Mouse (Mus musculus) retina, embryonic 14.5 days (tissue): Measurements from ENCODE around the gene Nfatc2.
A peak's percentile ranks its signal among the peaks of the same experiment; 100 is the strongest.

Source experiments
- DNase-seq: peaks from one replicate; pipeline ENCODE4 v3.0.0-alpha.2; 2015; ENCODE audit warnings: low spot score

The Nfatc2 gene

DNA sequence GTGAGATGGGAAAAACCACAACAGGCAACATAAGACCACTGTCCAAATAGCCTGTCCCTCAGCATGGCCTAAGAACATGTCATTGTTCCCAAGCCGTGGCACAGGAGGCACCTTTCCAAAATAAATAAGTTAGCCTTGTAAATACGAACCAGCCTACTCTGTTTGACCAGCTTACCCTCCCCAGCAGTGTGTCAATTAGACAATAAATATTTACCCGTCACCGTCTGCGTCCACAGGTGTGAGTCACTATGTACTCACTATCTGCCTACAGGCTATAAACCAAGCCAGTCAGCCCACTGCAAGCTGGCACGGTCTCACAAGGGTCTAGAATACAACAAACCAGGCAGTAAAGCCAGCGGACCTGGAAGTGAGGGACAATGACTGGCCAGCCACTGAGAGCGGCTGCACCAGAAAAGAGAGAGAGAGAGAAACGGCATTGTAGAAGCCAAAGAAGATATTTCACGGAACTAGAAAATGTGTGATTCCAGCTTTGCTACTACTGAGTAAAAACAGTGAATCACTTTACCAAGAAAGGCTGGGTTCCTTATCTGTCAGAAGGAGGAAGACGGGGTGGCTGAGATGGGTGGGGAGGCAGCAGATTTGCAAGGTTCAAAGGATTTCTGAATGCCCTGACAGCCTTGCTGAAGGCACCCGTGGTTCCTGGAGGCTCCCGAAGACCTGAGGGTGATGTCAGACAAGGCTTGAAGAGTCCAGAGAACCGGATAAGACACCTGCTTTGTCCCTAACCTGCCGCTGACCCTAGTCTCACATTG, 69.2 kb downstream of the Nfatc2 start:
- DNase-seq, result no peak

GRCm38 (mm10) chr2:168528551-168528950, 72.9 kb downstream of the Nfatc2 start:
- DNase-seq, result no peak

GRCm38 (mm10) chr2:168527430-168527792, 74.0 kb downstream of the Nfatc2 start:
- no peak for DNase-seq

DNA sequence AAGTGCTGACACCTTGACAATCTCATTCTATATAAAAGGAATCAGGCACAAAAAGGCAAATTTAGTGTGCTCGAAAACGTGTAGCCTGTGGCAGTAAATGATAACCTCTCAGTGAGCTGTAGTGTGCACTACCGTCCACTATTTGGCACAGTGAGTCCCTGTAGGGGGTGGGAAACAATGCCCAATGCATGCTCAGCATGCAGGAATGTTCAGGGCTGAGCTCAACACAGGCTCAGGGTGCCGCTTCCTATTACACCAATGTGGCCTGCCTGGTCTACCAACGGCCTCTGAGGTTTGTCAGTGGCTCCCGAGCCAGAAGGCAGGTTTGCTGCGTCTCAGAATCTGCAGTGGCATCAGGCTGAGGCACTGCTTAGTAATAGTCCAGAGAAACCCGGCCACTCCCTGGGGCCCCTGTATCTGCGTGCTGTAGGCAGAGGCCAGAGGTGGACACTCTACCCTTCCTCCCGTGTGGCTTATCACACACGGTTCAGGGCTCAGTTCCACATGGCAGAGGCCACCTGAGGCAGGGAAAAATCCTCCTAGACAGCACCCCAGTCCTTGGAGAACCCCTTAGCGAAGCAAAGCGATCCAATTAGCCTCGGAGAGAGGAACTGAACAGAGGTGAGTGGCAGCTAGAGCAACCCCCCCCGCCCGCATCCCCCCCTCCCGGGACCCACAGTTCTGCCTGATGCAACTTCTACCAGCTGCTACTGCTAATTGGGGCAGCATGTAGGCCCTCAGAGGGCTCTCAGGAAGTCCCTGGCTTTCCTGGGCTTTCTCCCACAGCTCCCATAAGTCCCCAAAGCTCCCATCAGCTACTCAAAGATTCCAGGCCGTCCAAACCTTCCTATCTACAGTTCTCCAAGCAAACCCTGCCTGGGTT, 74.7 kb downstream of the Nfatc2 start:
- DNase-seq, result no peak

- peak; percentile 47 for DNase-seq
These were observed 75.9 kb downstream of the Nfatc2 start for GRCm38 (mm10) chr2:168525391-168526154.

- DNase-seq, result peak; percentile 84
These were observed 76.5 kb downstream of the Nfatc2 start for GRCm38 (mm10) chr2:168524905-168525381.

- DNase-seq, result no peak
These were observed 79.2 kb downstream of the Nfatc2 start for GRCm38 (mm10) chr2:168522247-168522646.

GRCm38 (mm10) chr2:168520771-168521170, 80.7 kb downstream of the Nfatc2 start:
- no peak for DNase-seq

DNA sequence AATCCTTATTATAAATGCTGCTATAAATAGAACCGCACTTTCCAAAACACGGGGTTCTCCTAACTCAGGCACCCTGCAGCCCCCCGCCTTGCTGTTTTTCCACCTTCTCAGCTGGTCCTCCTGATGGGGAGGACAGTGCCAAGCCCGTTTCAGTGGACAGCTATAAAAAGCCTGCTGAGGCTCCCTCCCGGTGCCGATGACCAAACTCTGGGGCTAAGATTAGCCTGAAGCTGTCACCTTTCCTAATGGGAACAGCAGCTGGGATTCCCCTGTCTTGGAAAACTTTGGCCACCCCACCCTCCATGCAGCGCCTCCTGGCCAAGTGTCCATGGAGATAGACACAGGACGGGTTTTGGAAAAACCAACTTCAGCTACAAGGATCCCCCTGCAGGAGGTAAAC, 81.9 kb downstream of the Nfatc2 start:
- no peak for DNase-seq

GRCm38 (mm10) chr2:168518256-168518659, 83.2 kb downstream of the Nfatc2 start:
- DNase-seq, result no peak

- no peak for DNase-seq
These were observed 83.7 kb downstream of the Nfatc2 start for GRCm38 (mm10) chr2:168517774-168518173.

GRCm38 (mm10) chr2:168516717-168517116, 84.7 kb downstream of the Nfatc2 start:
- DNase-seq, result no peak

GRCm38 (mm10) chr2:168515466-168515865, 86.0 kb downstream of the Nfatc2 start:
- DNase-seq, result no peak

- DNase-seq, result no peak
These were observed 87.3 kb downstream of the Nfatc2 start for GRCm38 (mm10) chr2:168514131-168514530.

GRCm38 (mm10) chr2:168511529-168511928, 89.9 kb downstream of the Nfatc2 start:
- no peak for DNase-seq

- DNase-seq, result no peak
These were observed 92.8 kb downstream of the Nfatc2 start for GRCm38 (mm10) chr2:168508469-168509198.

GRCm38 (mm10) chr2:168504431-168505182, 96.8 kb downstream of the Nfatc2 start:
- no peak for DNase-seq

GRCm38 (mm10) chr2:168503735-168504134, 97.7 kb downstream of the Nfatc2 start:
- no peak for DNase-seq

DNA sequence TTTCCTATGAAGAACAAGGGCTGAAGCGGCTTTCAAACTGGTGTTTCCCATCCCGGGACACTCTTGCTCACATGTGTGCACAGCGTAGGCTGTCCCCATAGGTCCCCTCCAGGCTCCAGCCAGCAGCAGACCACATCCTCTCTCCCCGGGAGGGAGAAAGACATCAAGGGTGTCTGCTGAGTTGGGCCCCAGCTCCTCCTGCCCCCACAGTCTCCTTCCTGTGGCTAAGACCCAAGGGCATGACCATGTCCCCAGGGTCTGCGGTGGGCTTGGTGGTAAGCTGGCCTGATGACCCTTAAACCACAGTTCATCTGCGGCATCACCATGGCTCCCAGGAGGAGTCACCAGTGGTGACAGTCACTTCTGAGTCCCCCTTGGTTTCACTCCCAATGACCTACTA, 100.7 kb downstream of the Nfatc2 start:
- no peak for DNase-seq

DNA sequence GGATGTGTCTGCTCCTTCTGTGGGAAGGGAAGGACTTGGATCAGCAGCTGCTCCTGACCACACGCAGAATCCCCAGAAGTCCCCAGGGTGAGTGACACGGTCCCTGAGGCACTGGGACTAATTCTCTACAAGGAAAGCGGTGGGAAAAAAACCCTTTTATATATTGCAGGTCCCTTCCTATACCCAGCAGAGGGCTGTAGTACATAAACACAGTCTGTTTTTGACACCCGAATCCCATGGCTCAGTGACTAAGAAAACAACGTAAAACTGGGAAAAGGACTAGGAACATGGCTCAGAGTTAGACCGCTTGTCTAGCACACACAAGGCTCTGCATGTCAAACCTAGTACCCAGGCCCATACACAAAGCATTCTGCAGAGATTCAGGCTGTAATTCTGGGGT, 101.2 kb downstream of the Nfatc2 start:
- no peak for DNase-seq

DNA sequence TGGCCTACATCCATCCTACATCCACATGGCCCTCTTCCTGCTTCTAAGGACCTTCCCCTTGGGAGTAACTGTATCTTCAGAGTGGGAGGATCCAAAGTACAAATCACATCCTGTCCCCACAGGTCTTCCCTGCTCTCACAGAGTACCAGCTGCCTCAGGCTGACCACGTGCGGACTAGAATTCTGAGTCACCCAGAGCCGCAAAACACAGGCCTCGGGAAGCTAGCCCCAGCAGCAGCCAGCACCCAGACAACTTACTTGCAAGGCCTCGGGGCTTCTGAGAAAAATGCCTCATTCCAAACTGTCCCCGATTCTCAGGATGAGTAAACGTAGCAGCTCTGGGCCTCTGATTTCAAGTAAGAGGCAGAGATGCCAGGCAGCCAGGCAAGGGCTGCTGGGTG, 109.7 kb downstream of the Nfatc2 start:
- DNase-seq, result no peak
